Mouse (Mus musculus) brain, embryonic 14.5 days (tissue): Measurements from ENCODE around the gene Tmem126b.

Source experiments
- CTCF ChIP-seq: fragments of 200-500 bp; IDR thresholded peaks from 2 replicates; pipeline ENCODE4 v1.5.1; 2012; ENCODE audit warnings: inconsistent platforms, mild to moderate bottlenecking, moderate library complexity, borderline replicate concordance; ENCODE audit not compliant: insufficient read depth, insufficient read length; ENCODE audit errors: extremely low read depth
- POLR2A ChIP-seq: fragments of 200-500 bp; IDR thresholded peaks from 2 replicates; pipeline ENCODE4 v1.6.1; 2012; ENCODE audit warnings: mild to moderate bottlenecking, inconsistent platforms, borderline replicate concordance; ENCODE audit not compliant: poor library complexity, insufficient read depth, insufficient read length, severe bottlenecking; ENCODE audit errors: extremely low read depth

- TF ChIP-seq CTCF (no peak), POLR2A (no peak)
These were observed 19.5 kb downstream of the Tmem126b start for GRCm38 (mm10) chr7:90456149-90456844.
